Mouse (Mus musculus): Measurements from ENCODE around the gene Ttll5.

Ttll5 gene

GRCm38 (mm10) chr12:86015114-86015513 lies 190.7 kb downstream of the Ttll5 start:
- 66% methylated on average over 2 of the region's 2 CpGs for WGBS

- 49% methylated on average over 5 of the region's 5 CpGs for WGBS
Measured at GRCm38 (mm10) chr12:86017360-86017759, 192.9 kb downstream of the Ttll5 start.

GRCm38 (mm10) chr12:86021583-86021982 lies 197.1 kb downstream of the Ttll5 start:
- 73% methylated on average over 6 of the region's 6 CpGs for WGBS

GRCm38 (mm10) chr12:86022282-86022984 lies 198.0 kb downstream of the Ttll5 start:
- 79% methylated on average over 9 of the region's 9 CpGs for WGBS

- WGBS = 96% methylated on average over 4 of the region's 4 CpGs
Measured at GRCm38 (mm10) chr12:86023081-86023871, 198.8 kb downstream of the Ttll5 start.

GRCm38 (mm10) chr12:86024426-86024825 lies 200.0 kb downstream of the Ttll5 start:
- 61% methylated on average over 4 of the region's 4 CpGs for WGBS

- WGBS = 92% methylated on average over 6 of the region's 6 CpGs
Measured at GRCm38 (mm10) chr12:86025480-86025879, 201.0 kb downstream of the Ttll5 start.

GRCm38 (mm10) chr12:86027000-86027399 lies 202.5 kb downstream of the Ttll5 start:
- WGBS = 63% methylated on average over 5 of the region's 5 CpGs

GRCm38 (mm10) chr12:86027747-86028146 lies 203.3 kb downstream of the Ttll5 start:
- 71% methylated on average over 1 of the region's 1 CpGs for WGBS

- WGBS = 89% methylated on average over 5 of the region's 5 CpGs
Measured at GRCm38 (mm10) chr12:86030932-86031331, 206.5 kb downstream of the Ttll5 start.

GRCm38 (mm10) chr12:86036368-86037166 lies 212.1 kb downstream of the Ttll5 start:
- WGBS = 83% methylated on average over 9 of the region's 9 CpGs

- 74% methylated on average over 12 of the region's 12 CpGs for WGBS
Measured at GRCm38 (mm10) chr12:86037235-86037921, 212.9 kb downstream of the Ttll5 start.

- WGBS = 83% methylated on average over 5 of the region's 5 CpGs
Measured at GRCm38 (mm10) chr12:86039078-86039477, 214.6 kb downstream of the Ttll5 start.

- 82% methylated on average over 6 of the region's 6 CpGs for WGBS
Measured at GRCm38 (mm10) chr12:86039751-86040150, 215.3 kb downstream of the Ttll5 start.

- 82% methylated on average over 5 of the region's 5 CpGs for WGBS
Measured at GRCm38 (mm10) chr12:86046141-86046540, 221.7 kb downstream of the Ttll5 start.

GRCm38 (mm10) chr12:86046776-86047175 lies 222.3 kb downstream of the Ttll5 start:
- WGBS = 97% methylated on average over 2 of the region's 2 CpGs

GRCm38 (mm10) chr12:86047376-86047775 lies 222.9 kb downstream of the Ttll5 start:
- 77% methylated on average over 8 of the region's 8 CpGs for WGBS

- 78% methylated on average over 6 of the region's 6 CpGs for WGBS
Measured at GRCm38 (mm10) chr12:86049813-86050212, 225.4 kb downstream of the Ttll5 start.

- 93% methylated on average over 5 of the region's 5 CpGs for WGBS
Measured at GRCm38 (mm10) chr12:86051477-86051876, 227.0 kb downstream of the Ttll5 start.

- WGBS = 94% methylated on average over 2 of the region's 2 CpGs
Measured at GRCm38 (mm10) chr12:86055306-86055705, 230.8 kb downstream of the Ttll5 start.

GRCm38 (mm10) chr12:86056976-86057375 lies 232.5 kb downstream of the Ttll5 start:
- 78% methylated on average over 8 of the region's 8 CpGs for WGBS

GRCm38 (mm10) chr12:86057516-86057915 lies 233.1 kb downstream of the Ttll5 start:
- 83% methylated on average over 8 of the region's 8 CpGs for WGBS
